Mouse (Mus musculus) embryonic fibroblast, embryonic 13.5 days (primary cell): ENCODE measurements around the gene Dbndd1. TPM values are rescaled to one million over a fixed set of nuclear protein-coding genes. Genes with fewer than 3 reads are reported as not detected.
"Not testable (repeated sequence)": the region's sequence is repeated elsewhere in the genome, so short reads cannot be mapped to it uniquely, and the experiment has no call there.

Source experiments
- H3K27ac ChIP-seq: 2 replicates; pipeline ENCODE4 v1.5.1; 2012; ENCODE audit warnings: low read length, control low read depth, inconsistent platforms; ENCODE audit not compliant: insufficient read depth
- H3K4me1 ChIP-seq: 2 replicates; pipeline ENCODE4 v1.6.1; 2011; ENCODE audit warnings: low read length; ENCODE audit not compliant: control insufficient read depth, insufficient read depth
- H3K4me3 ChIP-seq: 2 replicates; pipeline ENCODE4 v1.5.1; 2011; ENCODE audit warnings: mild to moderate bottlenecking, control low read depth, low read length; ENCODE audit not compliant: insufficient read depth
- CTCF ChIP-seq: IDR thresholded peaks from 2 replicates; pipeline ENCODE4 v1.5.1; 2011; ENCODE audit warnings: mild to moderate bottlenecking, control low read depth, low read length, moderate library complexity, borderline replicate concordance; ENCODE audit not compliant: insufficient read depth
- POLR2A ChIP-seq: IDR thresholded peaks from 2 replicates; pipeline ENCODE4 v1.6.1; 2011; ENCODE audit warnings: low read depth, mild to moderate bottlenecking, control low read depth, low read length, moderate library complexity
- polyA plus RNA-seq: library from polyadenylated mRNA; stranded (reverse); fragments of >200 nt; gene quantifications from 2 replicates; pipeline ENCODE4 v1.2.4, GENCODE M21; 2011; ENCODE audit warnings: low read depth; ENCODE audit not compliant: missing spikeins, insufficient read length

Gene Dbndd1
- polyA plus RNA-seq, 1 experiment: not detected

DNA sequence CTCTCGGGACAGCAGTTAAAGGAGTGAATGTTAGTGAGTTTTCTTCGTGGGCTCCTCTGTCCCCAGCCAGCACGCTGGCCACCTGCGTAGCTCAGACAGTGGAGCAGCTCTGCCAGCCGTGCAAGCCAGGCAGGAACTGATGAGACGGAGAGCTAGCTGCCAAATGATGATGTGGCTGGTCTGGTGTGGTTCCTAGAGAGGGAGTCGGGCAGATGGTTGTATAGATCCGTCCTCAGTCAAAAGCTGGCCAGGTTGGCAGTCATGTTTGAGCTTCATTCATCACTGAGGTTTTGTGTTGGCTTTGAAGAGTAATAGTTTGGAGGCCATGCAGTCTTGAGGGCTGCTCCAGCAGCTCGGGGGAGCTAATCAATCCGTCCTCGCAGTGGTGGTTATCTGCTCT is 16.3 kb downstream of the Dbndd1 start:
- TF ChIP-seq POLR2A (no peak), CTCF (no peak)
- H3K4me1 ChIP-seq: no peaks in the 10 kb centered on the region
- no peak overlapping the region for H3K27ac ChIP-seq
- H3K4me3 ChIP-seq: no peak overlapping the region

DNA sequence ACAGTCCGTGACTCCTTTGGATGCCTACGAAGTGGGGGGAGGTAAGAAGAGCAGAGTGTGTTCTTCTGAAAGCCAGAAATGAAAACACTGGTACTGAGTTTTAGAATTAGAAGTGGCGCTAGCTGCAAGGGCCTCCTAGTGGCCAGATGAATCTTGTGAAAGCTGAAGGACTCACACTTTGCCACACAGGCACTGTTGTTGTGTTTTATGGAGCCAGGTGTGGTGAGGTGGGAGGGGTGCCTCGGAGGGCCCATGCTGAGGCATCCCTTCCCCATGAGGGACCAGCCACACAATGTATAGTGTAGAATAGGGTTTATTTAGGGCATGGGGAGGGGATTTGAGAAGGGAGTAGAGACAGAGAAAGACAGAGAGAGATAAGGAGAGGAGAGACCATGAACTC is 17.6 kb downstream of the Dbndd1 start:
- no peak overlapping the region for H3K27ac ChIP-seq
- no peaks in the 10 kb centered on the region for H3K4me1 ChIP-seq
- TF ChIP-seq CTCF (no peak), POLR2A (no peak)
- H3K4me3 ChIP-seq: no peak overlapping the region

DNA sequence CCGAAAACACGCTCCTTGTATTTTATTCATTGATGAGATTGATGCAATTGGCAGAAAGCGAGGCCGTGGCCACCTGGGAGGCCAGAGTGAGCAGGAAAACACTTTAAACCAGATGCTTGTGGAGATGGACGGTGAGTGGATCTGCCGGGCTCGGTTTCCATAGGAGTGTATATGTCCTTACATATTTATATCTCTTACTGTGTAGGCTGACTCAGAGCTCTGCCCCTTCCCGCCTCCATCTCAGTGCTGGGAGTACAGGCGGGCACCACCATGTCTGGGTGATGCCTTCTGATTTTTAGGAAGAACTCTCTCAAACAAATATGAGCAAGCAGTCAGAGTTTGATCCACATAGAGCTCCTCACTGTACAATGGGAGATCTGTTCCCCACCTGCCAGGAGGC is 22.4 kb downstream of the Dbndd1 start:
- Histone ChIP-seq H3K4me3 (no peak overlapping the region), H3K4me1 (no peaks in the 10 kb centered on the region), H3K27ac (no peak overlapping the region)
- no peak for TF ChIP-seq CTCF
- no peak for TF ChIP-seq POLR2A

DNA sequence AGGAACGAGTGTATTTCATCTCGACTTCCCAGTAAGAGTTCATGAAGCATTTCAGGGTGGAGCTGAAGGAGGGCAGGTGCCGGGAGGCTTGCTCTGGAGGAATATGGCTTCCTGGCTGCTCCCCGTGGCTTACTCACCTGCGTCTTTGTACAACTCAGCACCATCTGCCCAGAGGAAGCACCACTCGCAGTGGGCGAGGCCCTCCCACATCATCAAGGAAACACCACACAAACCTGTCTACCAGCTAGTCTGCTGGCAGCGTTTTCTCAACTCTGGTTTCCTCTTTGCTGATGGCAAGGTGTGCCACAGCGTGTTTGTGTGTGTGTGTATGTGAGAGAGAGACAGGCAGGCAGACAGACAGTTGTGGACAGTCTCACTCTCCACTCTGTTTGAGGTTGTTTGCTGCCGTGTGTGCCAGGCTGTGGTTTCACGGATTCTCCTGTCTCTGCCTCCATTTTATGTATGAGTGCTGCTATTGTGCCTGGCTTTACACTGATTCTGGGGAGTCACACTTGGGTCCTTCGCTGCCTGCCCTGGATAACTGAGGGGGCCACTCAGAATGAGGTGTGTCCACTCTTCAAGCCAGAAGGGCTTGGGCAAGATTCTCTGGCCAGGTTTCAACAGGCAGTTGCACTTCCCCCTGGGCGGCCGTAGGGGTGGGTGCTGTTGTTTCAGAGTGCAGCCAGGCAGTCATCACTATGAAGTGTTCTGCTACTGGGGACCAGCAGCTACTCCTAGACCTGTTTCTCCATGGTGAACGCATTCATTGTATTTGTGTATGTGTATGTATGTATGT is 23.8 kb downstream of the Dbndd1 start:
- no peaks in the 10 kb centered on the region for H3K4me1 ChIP-seq
- no peak overlapping the region for H3K4me3 ChIP-seq
- no peak overlapping the region for H3K27ac ChIP-seq
- TF ChIP-seq CTCF (no peak), POLR2A (no peak)

DNA sequence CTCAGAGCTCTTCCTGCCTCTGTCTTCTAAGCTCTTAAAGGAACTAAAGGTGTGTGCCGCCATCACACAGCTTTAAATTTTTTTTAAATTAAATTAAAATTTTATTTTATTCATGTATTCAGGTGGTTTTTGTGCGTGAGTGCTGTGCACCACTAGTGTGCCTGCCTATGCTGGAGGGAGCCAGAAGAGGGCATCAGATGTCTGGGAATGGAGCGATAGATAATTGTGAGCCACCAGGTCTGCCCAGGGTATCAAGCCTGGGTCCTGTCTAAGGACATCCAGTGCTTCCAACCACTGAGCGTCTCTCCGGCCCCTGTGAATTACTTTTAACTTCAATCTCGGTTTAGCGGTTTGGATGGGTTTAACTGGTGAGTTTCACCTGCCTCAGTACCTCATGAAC is 32.6 kb downstream of the Dbndd1 start:
- Histone ChIP-seq H3K4me1 (peaks cover 5% of the 10 kb centered on the region; the same call in 1 of the 2 replicates), H3K27ac (no peak overlapping the region), H3K4me3 (no peak overlapping the region)
- TF ChIP-seq POLR2A (no peak), CTCF (peak; percentile 30; the same call in 1 of the 2 replicates)

DNA sequence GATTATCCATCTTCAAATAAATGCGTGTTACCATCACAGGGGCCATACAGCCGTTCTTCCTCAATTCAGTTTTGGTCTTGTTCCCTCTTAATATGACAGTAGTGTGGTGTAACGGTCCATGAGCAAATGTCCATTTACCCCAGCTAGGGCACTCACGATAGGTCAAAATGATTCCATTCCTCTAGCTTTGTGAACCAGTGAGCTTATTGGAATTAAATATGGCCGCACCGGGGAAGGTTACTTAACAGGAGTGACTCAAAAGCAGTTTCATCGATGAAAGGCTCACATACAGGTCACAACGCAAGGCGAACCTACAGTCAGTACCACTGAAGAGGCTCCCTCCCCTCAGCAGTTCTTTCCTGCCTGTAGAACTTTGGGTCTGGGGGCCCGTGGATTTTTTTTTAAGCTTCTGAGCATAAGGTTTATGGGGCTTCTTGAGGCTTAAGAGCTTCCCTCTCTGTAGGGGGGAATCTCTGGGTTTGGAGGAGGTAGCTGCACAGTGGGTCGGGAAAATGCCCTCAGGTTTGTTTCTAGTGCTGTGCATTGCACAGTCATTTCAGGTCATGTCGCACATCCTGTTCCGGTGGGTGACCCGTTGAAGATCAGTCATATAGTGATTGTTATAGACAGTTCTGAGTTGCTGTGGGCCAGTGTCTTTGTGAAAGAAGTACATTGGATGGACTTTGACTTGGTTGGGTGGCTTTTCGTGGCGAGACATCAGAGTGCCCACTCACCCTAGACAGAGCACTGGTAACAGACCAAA is 36.6 kb downstream of the Dbndd1 start:
- Histone ChIP-seq H3K4me3 (peak overlapping the region; percentile 69), H3K27ac (peak overlapping the region; percentile 83), H3K4me1 (peaks cover 5% of the 10 kb centered on the region; the same call in 1 of the 2 replicates)
- TF ChIP-seq POLR2A (no peak), CTCF (no peak)

DNA sequence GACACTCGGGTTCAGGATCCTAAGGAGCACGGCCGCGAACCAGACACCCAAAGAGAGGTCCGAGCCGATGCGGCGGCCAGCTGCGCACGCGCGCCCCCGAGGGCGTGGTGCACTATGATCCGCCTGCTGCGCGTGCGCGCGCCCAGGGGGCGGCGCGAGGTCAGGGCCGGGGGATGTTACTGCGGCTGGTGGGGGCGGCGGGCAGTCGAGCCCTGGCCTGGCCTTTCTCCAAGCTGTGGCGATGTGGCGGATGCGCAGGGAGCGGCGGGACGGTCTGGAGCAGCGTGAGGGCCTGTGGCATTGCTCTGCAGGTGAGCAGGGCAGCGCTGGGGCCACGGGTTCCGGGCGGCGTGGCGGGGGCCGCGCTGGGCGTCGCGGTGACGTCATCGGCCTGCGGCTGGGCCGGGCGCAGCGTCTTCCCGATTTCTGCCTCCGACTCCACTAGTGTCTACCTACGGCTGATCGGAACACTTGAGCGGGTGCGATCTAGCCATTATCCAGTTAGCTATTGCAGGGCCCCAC is 37.5 kb downstream of the Dbndd1 start, which contains the start of gene Afg3l1:
Gene Afg3l1 (plus strand): TSS at position 167 of the 522 bp plus-strand sequence.
- TF ChIP-seq CTCF (no peak), POLR2A (peak; percentile 94)
- Histone ChIP-seq H3K27ac (peak within 1 kb of the TSS; percentile 83), H3K4me3 (peak within 1 kb of the TSS; percentile 69), H3K4me1 (peaks cover 5% of the 10 kb centered on the region; the same call in 1 of the 2 replicates)

DNA sequence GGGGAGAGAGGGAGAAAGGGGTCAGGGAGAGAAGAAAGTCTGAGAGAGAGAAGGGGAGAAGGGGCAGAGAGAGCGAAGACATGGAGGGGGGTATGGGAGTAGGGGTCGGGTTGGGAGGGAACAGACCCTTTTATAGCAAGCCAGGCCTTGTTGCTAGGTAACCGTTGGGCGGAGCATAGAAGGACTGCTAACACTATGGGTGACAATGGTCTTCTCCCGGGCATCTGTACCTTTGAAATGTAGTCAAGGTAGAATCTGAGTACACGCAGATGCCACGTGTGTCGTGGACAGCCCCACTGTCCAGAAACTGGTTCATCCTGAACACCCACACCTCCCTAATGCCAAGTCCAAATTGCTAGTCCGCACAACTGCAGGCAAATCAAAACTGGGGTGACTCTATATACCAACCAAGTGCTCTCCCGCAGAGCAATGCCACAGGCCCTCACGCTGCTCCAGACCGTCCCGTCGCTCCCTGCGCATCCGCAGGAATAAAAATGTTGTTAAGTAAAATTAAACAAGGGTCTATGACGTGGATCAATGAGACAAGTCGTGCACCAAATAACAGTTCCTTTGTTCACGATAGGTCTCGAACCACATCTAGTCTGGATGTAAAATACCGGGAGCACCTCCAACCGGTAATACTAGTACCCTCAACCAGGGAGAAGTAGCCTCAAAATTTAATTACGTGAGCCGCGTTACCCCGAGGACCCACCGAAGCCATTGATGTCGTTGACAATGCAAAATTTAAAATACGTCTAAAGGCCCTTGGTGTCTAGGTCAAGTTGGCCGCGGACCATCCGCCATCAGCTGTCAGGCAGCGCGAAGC is 38.1 kb downstream of the Dbndd1 start:
- Histone ChIP-seq H3K27ac (peak overlapping the region; percentile 9; the same call in 1 of the 2 replicates), H3K4me1 (peaks cover 5% of the 10 kb centered on the region; the same call in 1 of the 2 replicates), H3K4me3 (peak overlapping the region; percentile 69)
- TF ChIP-seq POLR2A (no peak), CTCF (no peak)

DNA sequence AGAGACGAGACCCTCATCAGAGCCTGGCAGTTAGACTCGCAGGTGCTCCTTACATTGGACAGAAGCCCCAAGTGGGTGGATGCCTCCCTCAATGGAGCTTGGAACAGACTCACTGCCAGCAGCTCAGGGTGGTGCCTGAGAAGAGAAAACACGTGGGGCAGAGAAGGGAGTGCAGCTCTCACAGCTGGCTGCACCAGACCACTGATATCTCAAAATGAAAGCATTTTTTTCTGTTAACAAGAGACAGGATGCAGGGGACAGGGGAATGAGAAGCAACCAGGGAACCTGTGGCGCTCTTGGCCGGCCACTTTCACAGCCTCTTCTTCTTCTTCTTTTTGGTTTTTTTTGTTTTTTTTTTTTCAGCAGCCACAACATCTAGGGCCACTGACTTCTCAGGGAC is 40.7 kb downstream of the Dbndd1 start:
- H3K27ac ChIP-seq, H3K4me1 ChIP-seq, H3K4me3 ChIP-seq: not testable (repeated sequence)

DNA sequence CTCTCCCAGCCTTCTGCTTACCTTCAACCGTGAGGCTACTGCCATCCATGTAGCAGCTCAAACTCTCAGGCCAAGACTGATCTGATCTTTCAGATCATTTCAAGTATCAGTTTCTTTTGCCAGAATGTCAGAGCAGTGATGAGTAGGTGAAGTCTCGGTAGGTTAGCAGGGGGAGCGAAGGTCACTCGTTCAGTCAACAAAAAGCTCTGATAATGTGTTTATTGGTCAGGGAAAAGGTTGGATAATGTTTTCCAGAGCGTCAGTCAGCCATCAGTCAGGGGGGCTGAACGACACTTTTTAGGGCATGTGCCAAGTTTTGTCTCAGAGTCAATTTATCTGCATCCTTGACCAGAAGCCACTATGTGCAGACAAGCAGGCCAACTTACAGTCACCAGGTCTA is 42.3 kb downstream of the Dbndd1 start:
- H3K4me1 ChIP-seq, H3K4me3 ChIP-seq, H3K27ac ChIP-seq: not testable (repeated sequence)
